Mouse (Mus musculus) MEL (cell line): Measurements from ENCODE around the gene Arhgef15. TPM values are rescaled to one million over a fixed set of nuclear protein-coding genes. Genes with fewer than 3 reads are reported as not detected.

Experiments used
- DNase-seq: peaks from one replicate; pipeline ENCODE4 v3.0.0; 2011; ENCODE audit warnings: low read depth, low spot score
- H3K27ac ChIP-seq: 2 replicates; pipeline ENCODE4 v1.5.1; 2012; ENCODE audit warnings: low read depth, mild to moderate bottlenecking, control low read depth, low read length, moderate library complexity; ENCODE audit not compliant: control insufficient read depth
- H3K27me3 ChIP-seq, 2 experiments: fragments of 150-350 bp in 1 of 2; sonication (generic) in 1 of 2; 2 replicates each; pipeline ENCODE4 v1.6.1; 2012; ENCODE audit warnings: low read length in 2 of 2, mild to moderate bottlenecking in 2 of 2, improper control_type of control experiment in 1 of 2, moderate library complexity in 1 of 2; ENCODE audit not compliant: insufficient read depth in 2 of 2, control insufficient read depth in 1 of 2
- H3K36me3 ChIP-seq, 2 experiments: 2 replicates each; pipeline ENCODE4 v1.6.1; 2012 to 2014; ENCODE audit warnings: low read length in 2 of 2, improper control_type of control experiment in 1 of 2, inconsistent platforms in 1 of 2, mild to moderate bottlenecking in 1 of 2; ENCODE audit not compliant: insufficient read depth in 2 of 2, control insufficient read depth in 1 of 2
- H3K4me1 ChIP-seq, 2 experiments: fragments of 150-350 bp in 1 of 2; sonication (generic) in 1 of 2; 2 replicates each; pipeline ENCODE4 v1.6.1; 2012; ENCODE audit warnings: low read length in 2 of 2, improper control_type of control experiment in 1 of 2, mild to moderate bottlenecking in 1 of 2; ENCODE audit not compliant: insufficient read depth in 2 of 2, control insufficient read depth in 1 of 2
- H3K4me3 ChIP-seq, 2 experiments: fragments of 150-350 bp in 1 of 2; sonication (generic) in 1 of 2; 2 replicates each; pipeline ENCODE4 v1.5.1; 2012; ENCODE audit warnings: low read depth in 2 of 2, low read length in 2 of 2, mild to moderate bottlenecking in 2 of 2, moderate library complexity in 2 of 2, control low read depth in 1 of 2, improper control_type of control experiment in 1 of 2; ENCODE audit not compliant: control insufficient read depth in 1 of 2, insufficient read depth in 1 of 2
- H3K79me2 ChIP-seq: 2 replicates; pipeline ENCODE4 v1.6.1; 2012; ENCODE audit warnings: mild to moderate bottlenecking, low read length, moderate library complexity; ENCODE audit not compliant: control insufficient read depth, poor library complexity, insufficient read depth
- H3K9ac ChIP-seq: 2 replicates; pipeline ENCODE4 v1.6.1; 2012; ENCODE audit warnings: low read depth, mild to moderate bottlenecking, control low read depth, low read length, moderate library complexity; ENCODE audit not compliant: control insufficient read depth, poor library complexity, severe bottlenecking
- H3K9me3 ChIP-seq: fragments of 150-350 bp; sonication (generic); replicated peaks from 2 replicates; pipeline ENCODE4 v1.6.1; 2012; ENCODE audit warnings: mild to moderate bottlenecking, low read length, improper control_type of control experiment, moderate library complexity; ENCODE audit not compliant: insufficient read depth
- BHLHE40 ChIP-seq: IDR thresholded peaks from 2 replicates; pipeline ENCODE4 v1.6.1; 2012; ENCODE audit warnings: low read depth, mild to moderate bottlenecking, inconsistent platforms, low read length, improper control_type of control experiment, borderline replicate concordance
- CHD1 ChIP-seq: IDR thresholded peaks from 2 replicates; pipeline ENCODE4 v1.6.1; 2012; ENCODE audit warnings: low read depth, mild to moderate bottlenecking, inconsistent platforms, low read length, improper control_type of control experiment
- CHD2 ChIP-seq: IDR thresholded peaks from 2 replicates; pipeline ENCODE4 v1.6.1; 2011; ENCODE audit warnings: low read length, improper control_type of control experiment
- ELF1 ChIP-seq: IDR thresholded peaks from 2 replicates; pipeline ENCODE4 v1.6.1; 2014; ENCODE audit warnings: low read depth, mild to moderate bottlenecking, inconsistent platforms, low read length, improper control_type of control experiment, moderate library complexity
- EP300 ChIP-seq, 2 experiments: IDR thresholded peaks; 2 replicates each; pipeline ENCODE4 v1.6.1; 2011; ENCODE audit warnings: improper control_type of control experiment in 2 of 2, low read length in 2 of 2, low read depth in 1 of 2, mild to moderate bottlenecking in 1 of 2
- ETS1 ChIP-seq: IDR thresholded peaks from 2 replicates; pipeline ENCODE4 v1.6.1; 2012; ENCODE audit warnings: low read depth, mild to moderate bottlenecking, inconsistent platforms, low read length, improper control_type of control experiment, moderate library complexity
- HCFC1 ChIP-seq: IDR thresholded peaks from 2 replicates; pipeline ENCODE4 v1.6.1; 2012; ENCODE audit warnings: low read depth, mild to moderate bottlenecking, inconsistent platforms, low read length, improper control_type of control experiment, moderate library complexity
- JUND ChIP-seq: IDR thresholded peaks from 2 replicates; pipeline ENCODE4 v1.6.1; 2011; ENCODE audit warnings: low read depth, mild to moderate bottlenecking, improper control_type of control experiment, low read length
- KAT2A ChIP-seq: conservative IDR thresholded peaks from 2 replicates; pipeline ENCODE4 v1.6.1; 2012; ENCODE audit warnings: low read depth, low read length, improper control_type of control experiment, inconsistent platforms
- MEF2A ChIP-seq: IDR thresholded peaks from 2 replicates; pipeline ENCODE4 v1.6.1; 2014; ENCODE audit warnings: low read depth, mild to moderate bottlenecking, inconsistent platforms, low read length, improper control_type of control experiment; ENCODE audit not compliant: poor library complexity, insufficient replicate concordance, severe bottlenecking; ENCODE audit errors: extremely low read depth
- MYC ChIP-seq: IDR thresholded peaks from 2 replicates; pipeline ENCODE4 v1.6.1; 2011; ENCODE audit warnings: low read depth, mild to moderate bottlenecking, low read length, improper control_type of control experiment, moderate library complexity
- NELFE ChIP-seq: IDR thresholded peaks from 2 replicates; pipeline ENCODE4 v1.6.1; 2011; ENCODE audit warnings: low read depth, low read length, improper control_type of control experiment
- POLR2AphosphoS5 ChIP-seq: IDR thresholded peaks from 2 replicates; pipeline ENCODE4 v1.6.1; 2012; ENCODE audit warnings: low read depth, borderline replicate concordance, mild to moderate bottlenecking, inconsistent platforms, low read length, moderate library complexity, mixed read lengths
- RCOR1 ChIP-seq: IDR thresholded peaks from 2 replicates; pipeline ENCODE4 v1.6.1; 2012; ENCODE audit warnings: low read depth, mild to moderate bottlenecking, inconsistent platforms, low read length, improper control_type of control experiment
- TAL1 ChIP-seq: IDR thresholded peaks from 2 replicates; pipeline ENCODE4 v1.6.1; 2012; ENCODE audit warnings: mild to moderate bottlenecking, inconsistent platforms, low read length, moderate library complexity, mixed read lengths
- TBP ChIP-seq: IDR thresholded peaks from 2 replicates; pipeline ENCODE4 v1.8.0; 2011; ENCODE audit warnings: low read depth, low read length, improper control_type of control experiment
- USF1 ChIP-seq: IDR thresholded peaks from 2 replicates; pipeline ENCODE4 v1.6.1; 2014; ENCODE audit warnings: low read depth, mild to moderate bottlenecking, inconsistent platforms, low read length, improper control_type of control experiment, moderate library complexity
- polyA plus RNA-seq, 2 experiments: library from polyadenylated mRNA; stranded (reverse) in 1 of 2; unstranded in 1 of 2; fragments of >175 nt in 1 of 2; fragments of >200 nt in 1 of 2; gene quantifications; 2 replicates each; pipeline versions ENCODE4 v1.2.1 to v1.2.4; 2012; ENCODE audit warnings: low replicate concordance in 2 of 2, low read depth in 1 of 2; ENCODE audit not compliant: insufficient read length in 2 of 2, insufficient read depth in 1 of 2, missing spikeins in 1 of 2
- total RNA-seq: library from RNA; depleted of rRNA; stranded (reverse); fragments of 300-350 nt; gene quantifications from 2 replicates; pipeline ENCODE4 v1.2.3, GENCODE M21; 2012

The Arhgef15 gene
- total and polyA plus RNA-seq, 3 experiments = 0.23 to 0.74 TPM; not detected in 1

DNA sequence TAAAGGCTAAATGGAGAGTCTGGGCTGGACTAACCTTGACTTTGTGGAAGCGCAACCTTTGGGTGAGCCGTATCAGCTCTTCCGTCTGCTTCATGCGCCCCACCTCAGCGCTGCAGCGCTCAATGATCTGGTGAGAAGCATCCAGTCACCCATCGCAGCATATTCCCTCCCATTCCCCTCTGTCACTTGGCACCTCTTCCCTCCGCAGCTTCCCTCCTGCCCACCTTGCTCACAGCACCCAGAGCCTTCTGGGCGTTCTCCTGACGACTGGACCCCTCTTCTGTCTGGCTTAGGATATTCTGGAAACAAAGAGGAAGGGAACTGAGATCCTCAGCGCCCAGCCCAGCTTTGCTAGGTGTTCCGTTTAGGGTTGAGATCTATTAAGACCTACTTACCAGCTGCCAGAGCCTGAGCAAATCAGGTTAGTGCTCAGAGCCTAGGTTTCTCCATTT, 9.7 kb downstream of the Arhgef15 start:
- H3K4me1 ChIP-seq = peaks cover 0 to 4% of the 10 kb centered on the region in 2 experiments; a peak in 2 of 4 replicates
- peak overlapping the region in 1 of 2 experiments; percentile 40; a peak in 1 of 4 replicates for H3K4me3 ChIP-seq
- H3K27ac ChIP-seq = no peak overlapping the region
- no peaks in the 10 kb centered on the region for H3K9me3 ChIP-seq
- TF ChIP-seq TBP (0 out of 2 replicates have a peak, but pooled peaks have one; percentile 55), BHLHE40 (no peak)
- no peaks in the 10 kb centered on the region; a peak in 1 of 4 replicates for H3K36me3 ChIP-seq
- H3K27me3 ChIP-seq = peaks cover 3 to 5% of the 10 kb centered on the region in 2 experiments
- no peak overlapping the region for H3K9ac ChIP-seq
- peak; percentile 79 for DNase-seq
- H3K79me2 ChIP-seq = no peaks in the 10 kb centered on the region

DNA sequence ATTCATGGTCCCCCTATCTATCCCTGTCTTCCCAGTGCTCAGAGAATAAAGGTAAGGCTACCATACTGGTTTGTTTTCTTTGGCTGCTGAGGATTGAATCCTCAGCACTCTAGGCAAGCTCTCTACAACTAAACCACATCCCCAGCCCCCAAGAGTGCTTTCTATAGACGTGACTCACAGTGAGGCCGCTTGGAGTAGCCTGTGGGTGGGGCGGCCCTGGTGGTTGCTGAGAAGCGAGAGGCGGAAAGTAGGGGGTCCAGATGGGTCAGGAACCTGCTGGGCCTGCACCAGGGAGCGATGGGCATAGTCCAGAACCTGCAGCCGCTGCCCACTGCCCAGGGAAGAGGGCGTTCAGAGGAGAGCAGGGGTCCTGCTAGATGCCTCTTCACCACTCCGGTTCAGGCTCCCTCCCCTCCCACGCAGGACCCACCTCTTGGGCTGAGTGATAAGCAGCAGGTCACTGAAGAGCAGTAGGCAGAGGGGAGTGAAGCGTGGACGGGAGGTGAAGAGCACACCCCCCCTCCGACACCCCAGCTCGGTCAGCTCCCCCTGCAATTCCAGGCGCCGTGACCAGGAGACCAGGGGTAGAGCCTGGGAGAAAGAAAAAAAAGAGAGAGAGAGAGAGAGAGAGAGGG, 10.4 kb downstream of the Arhgef15 start:
- Histone ChIP-seq H3K9me3 (no peaks in the 10 kb centered on the region), H3K79me2 (no peaks in the 10 kb centered on the region), H3K9ac (peak overlapping the region; percentile 43), H3K4me1 (peaks cover 0 to 4% of the 10 kb centered on the region in 2 experiments; a peak in 2 of 4 replicates), H3K27me3 (peaks cover 3 to 5% of the 10 kb centered on the region in 2 experiments), H3K4me3 (peak overlapping the region in 1 of 2 experiments; percentile 40; a peak in 2 of 4 replicates), H3K36me3 (no peaks in the 10 kb centered on the region; a peak in 1 of 4 replicates), H3K27ac (no peak overlapping the region)
- peak; percentile 59 for DNase-seq
- no peak for TF ChIP-seq JUND
- TF ChIP-seq HCFC1 = no peak
- TF ChIP-seq NELFE = no peak
- TF ChIP-seq EP300 (IDR thresholded peaks at IDR 0.05; ENCODE audit: low read depth in 1 of 2, low read length in 2 of 2) = no peak
- no peak for TF ChIP-seq MYC
- TF ChIP-seq KAT2A = no peak
- no peak for TF ChIP-seq ETS1
- no peak for TF ChIP-seq TAL1
- no peak for TF ChIP-seq POLR2AphosphoS5
- TF ChIP-seq CHD1 = no peak
- TF ChIP-seq RCOR1 = no peak

DNA sequence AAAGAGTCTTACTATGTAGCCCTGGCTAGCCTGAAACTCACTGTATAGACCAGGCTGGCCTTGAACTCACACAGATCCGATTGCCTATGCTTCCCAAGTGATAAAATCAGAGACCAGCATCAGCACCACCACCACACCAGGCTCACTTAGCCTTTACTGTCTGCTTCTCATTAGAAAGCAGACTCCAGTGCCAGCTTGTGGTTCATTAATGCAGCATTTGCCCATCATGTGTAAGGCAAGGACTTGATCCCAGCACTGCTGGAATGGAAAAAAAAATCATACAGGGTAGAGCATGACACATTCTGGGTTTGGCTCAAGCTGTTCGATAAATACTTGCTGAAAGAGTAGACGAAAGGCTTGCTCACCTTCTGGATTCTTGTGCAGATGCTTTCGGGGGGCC, 11.3 kb downstream of the Arhgef15 start:
- no peak overlapping the region for H3K9ac ChIP-seq
- peaks cover 1 to 2% of the 10 kb centered on the region in 2 experiments for H3K27me3 ChIP-seq
- no peaks in the 10 kb centered on the region; a peak in 1 of 4 replicates for H3K36me3 ChIP-seq
- no peaks in the 10 kb centered on the region for H3K79me2 ChIP-seq
- no peak overlapping the region for H3K27ac ChIP-seq
- H3K9me3 ChIP-seq = no peaks in the 10 kb centered on the region
- DNase-seq = no peak
- H3K4me1 ChIP-seq = peaks cover 0 to 4% of the 10 kb centered on the region in 2 experiments; a peak in 2 of 4 replicates
- TF ChIP-seq USF1 (no peak), TBP (no peak), NELFE (no peak), MEF2A (no peak), CHD2 (no peak), RCOR1 (no peak), ELF1 (no peak), EP300 (IDR thresholded peaks at IDR 0.05; ENCODE audit: low read depth in 1 of 2, low read length in 2 of 2) (no peak)
- H3K4me3 ChIP-seq = no peak overlapping the region
